Mouse (Mus musculus): ENCODE data around the gene Psg16. TPM values are rescaled to one million over a fixed set of nuclear protein-coding genes. Genes with fewer than 3 reads are reported as not detected.

Gene Psg16
- polyA plus RNA-seq, 1 experiment from 2014 or later = 0.20 TPM

Other genes with a start within 250 kb of the Psg16 start
- 11.2 and 12.6 TPM in 2 replicates for gene Prkd2, start 231.1 kb upstream of the Psg16 start, polyA plus RNA-seq (2016; fragmentation: Nextera tagmentation; extraction: Ambion mirVana)
- 3.2 and 4.9 TPM in 2 replicates for gene Dact3, start 198.7 kb upstream of the Psg16 start, polyA plus RNA-seq (2016; fragmentation: Nextera tagmentation; extraction: Ambion mirVana)
- gene Gng8, start 182.3 kb upstream of the Psg16 start, polyA plus RNA-seq (2016; fragmentation: Nextera tagmentation; extraction: Ambion mirVana) = 7.1 and 9.0 TPM in 2 replicates
- 0.77 and 1.5 TPM in 2 replicates for gene Ptgir, start 167.6 kb upstream of the Psg16 start, polyA plus RNA-seq (2016; fragmentation: Nextera tagmentation; extraction: Ambion mirVana)
- gene Calm3, start 149.9 kb upstream of the Psg16 start, polyA plus RNA-seq (2016; fragmentation: Nextera tagmentation; extraction: Ambion mirVana) = 170 and 245 TPM in 2 replicates
- 4.0 and 12.2 TPM in 2 replicates for gene Pnmal2, start 129.4 kb upstream of the Psg16 start, polyA plus RNA-seq (2016; fragmentation: Nextera tagmentation; extraction: Ambion mirVana)
- gene Pnmal1, start 114.4 kb upstream of the Psg16 start, polyA plus RNA-seq (2016; fragmentation: Nextera tagmentation; extraction: Ambion mirVana) = 5.8 and 12.7 TPM in 2 replicates
- 0.91 and 0.93 TPM in 2 replicates for gene Gm42372, start 91.0 kb upstream of the Psg16 start, polyA plus RNA-seq (2016; fragmentation: Nextera tagmentation; extraction: Ambion mirVana)
- gene Ccdc8, start 81.3 kb upstream of the Psg16 start, polyA plus RNA-seq (2016; fragmentation: Nextera tagmentation; extraction: Ambion mirVana) = 7.3 and 13.5 TPM in 2 replicates
- 126 and 136 TPM in 2 replicates for gene Ppp5c, start 46.1 kb upstream of the Psg16 start, polyA plus RNA-seq (2016; fragmentation: Nextera tagmentation; extraction: Ambion mirVana)
- 4.8 and 5.6 TPM in 2 replicates for gene Hif3a, start 11.6 kb upstream of the Psg16 start, polyA plus RNA-seq (2016; fragmentation: Nextera tagmentation; extraction: Ambion mirVana)
- not detected in 2 replicates for gene Ceacam3, start 76.2 kb downstream of the Psg16 start, polyA plus RNA-seq (2016; fragmentation: Nextera tagmentation; extraction: Ambion mirVana)
- 0.05 TPM in 1 of 2 replicates, not detected in the other for gene Psg29, start 129.4 kb downstream of the Psg16 start, polyA plus RNA-seq (2016; fragmentation: Nextera tagmentation; extraction: Ambion mirVana)